Mouse (Mus musculus): Measurements from ENCODE around the gene Clec16a. TPM values are rescaled to one million over a fixed set of nuclear protein-coding genes. Genes with fewer than 3 reads are reported as not detected.
A peak's percentile ranks its signal among the peaks of the same experiment; 100 is the strongest.

Clec16a gene
- polyA plus RNA-seq, 1 experiment from 2014 or later: 32.1 TPM

DNA sequence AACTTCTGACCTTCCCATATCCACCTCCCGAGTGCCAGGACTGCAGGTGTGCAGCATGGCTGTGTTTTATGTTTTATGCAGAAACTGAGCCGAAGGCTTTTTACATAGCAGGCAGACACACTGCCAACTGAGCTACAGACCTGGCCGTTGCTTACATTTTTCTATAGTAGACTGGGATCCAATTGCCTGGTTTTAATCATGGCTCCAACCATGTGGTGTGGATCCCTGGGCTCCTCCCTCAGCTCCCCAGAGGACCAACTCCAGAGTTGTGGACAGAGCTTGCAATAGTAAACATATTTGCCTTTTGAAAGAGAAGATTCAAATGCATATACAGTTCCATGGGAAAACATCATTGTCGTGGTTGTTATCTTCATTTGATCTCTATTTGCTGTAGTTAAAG is 6.5 kb downstream of the Clec16a start:
- Histone ChIP-seq H3K27me3 (ENCODE audit: control insufficient read depth, insufficient read depth, low read length) (no peaks in the 10 kb centered on the region), H3K9me3 (replicated peaks; ENCODE audit: control insufficient read depth, low read length) (no peaks in the 10 kb centered on the region), H3K36me3 (replicated peaks; ENCODE audit: control insufficient read depth, insufficient read depth, low read depth, low read length) (no peaks in the 10 kb centered on the region), H3K4me1 (ENCODE audit: control insufficient read depth, insufficient read depth, low read length) (no peaks in the 10 kb centered on the region), H3K27ac (replicated peaks; ENCODE audit: low read depth, low read length) (no peak overlapping the region), H3K4me3 (ENCODE audit: low read depth, low read length) (no peak overlapping the region), H3K4me2 (ENCODE audit: low read depth, low read length) (no peak overlapping the region), H3K9ac (replicated peaks; ENCODE audit: low read length) (no peak overlapping the region)
- no peak for ATAC-seq (replicated peaks; ENCODE audit: insufficient number of reproducible peaks, low FRiP score, low TSS enrichment, low read depth)
- DNase-seq (ENCODE audit: low spot score): no peak
- 87% methylated on average over 4 of the region's 4 CpGs for WGBS

DNA sequence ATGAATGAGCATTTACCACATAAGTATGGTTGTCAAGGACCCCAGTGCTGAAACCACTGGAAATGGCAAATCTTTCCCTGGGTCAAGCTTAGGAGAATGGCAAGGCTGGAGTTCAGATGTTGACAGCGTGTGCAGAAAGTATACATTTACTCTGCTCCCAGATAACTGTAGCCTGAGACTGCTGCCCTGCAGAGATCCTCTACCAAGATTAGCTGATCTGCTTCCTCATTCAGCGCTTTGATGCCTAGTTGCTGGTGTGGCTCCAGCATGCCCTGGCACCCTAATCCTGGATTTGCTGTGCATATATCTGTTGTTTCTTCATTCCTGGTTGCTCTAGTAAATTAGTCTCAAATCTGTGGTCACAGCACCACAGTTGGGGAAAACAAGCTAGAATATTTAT is 8.7 kb downstream of the Clec16a start:
- DNase-seq (ENCODE audit: low spot score) (no peak), ATAC-seq (replicated peaks; ENCODE audit: insufficient number of reproducible peaks, low FRiP score, low TSS enrichment, low read depth) (no peak)
- H3K9me3 ChIP-seq (replicated peaks; ENCODE audit: control insufficient read depth, low read length): no peaks in the 10 kb centered on the region
- H3K4me3 ChIP-seq (ENCODE audit: low read depth, low read length): no peak overlapping the region
- H3K27ac ChIP-seq (replicated peaks; ENCODE audit: low read depth, low read length): no peak overlapping the region
- H3K9ac ChIP-seq (replicated peaks; ENCODE audit: low read length): no peak overlapping the region
- H3K36me3 ChIP-seq (replicated peaks; ENCODE audit: control insufficient read depth, insufficient read depth, low read depth, low read length): no peaks in the 10 kb centered on the region
- H3K4me1 ChIP-seq (ENCODE audit: control insufficient read depth, insufficient read depth, low read length): no peaks in the 10 kb centered on the region
- WGBS: 84% methylated on average over 2 of the region's 2 CpGs
- no peaks in the 10 kb centered on the region for H3K27me3 ChIP-seq (ENCODE audit: control insufficient read depth, insufficient read depth, low read length)
- no peak overlapping the region for H3K4me2 ChIP-seq (ENCODE audit: low read depth, low read length)

DNA sequence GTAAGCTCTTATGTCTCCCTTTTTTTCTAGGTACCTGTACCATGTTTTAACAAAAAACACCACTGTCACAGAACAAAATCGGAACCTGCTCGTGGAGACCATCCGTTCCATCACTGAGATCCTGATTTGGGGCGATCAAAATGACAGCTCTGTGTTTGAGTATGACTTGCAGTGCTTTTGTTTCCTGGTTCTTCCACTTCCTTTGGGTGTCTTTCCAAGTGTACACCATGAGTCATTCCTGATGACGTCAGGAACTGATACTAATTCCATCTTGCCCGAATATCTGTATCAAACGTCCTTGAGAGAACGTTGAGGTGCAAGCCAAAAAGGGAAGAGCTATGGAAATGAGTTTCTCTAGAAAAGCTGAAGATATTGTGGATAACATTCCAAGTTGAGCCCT is 14.9 kb downstream of the Clec16a start:
- Histone ChIP-seq H3K36me3 (replicated peaks; ENCODE audit: control insufficient read depth, insufficient read depth, low read depth, low read length) (no peaks in the 10 kb centered on the region), H3K4me2 (ENCODE audit: low read depth, low read length) (no peak overlapping the region), H3K9me3 (replicated peaks; ENCODE audit: control insufficient read depth, low read length) (no peaks in the 10 kb centered on the region), H3K4me1 (ENCODE audit: control insufficient read depth, insufficient read depth, low read length) (no peaks in the 10 kb centered on the region), H3K27ac (replicated peaks; ENCODE audit: low read depth, low read length) (no peak overlapping the region), H3K9ac (replicated peaks; ENCODE audit: low read length) (no peak overlapping the region), H3K4me3 (ENCODE audit: low read depth, low read length) (no peak overlapping the region), H3K27me3 (ENCODE audit: control insufficient read depth, insufficient read depth, low read length) (no peaks in the 10 kb centered on the region)
- WGBS: 92% methylated on average over 8 of the region's 8 CpGs
- DNase-seq (ENCODE audit: low spot score): no peak
- ATAC-seq (replicated peaks; ENCODE audit: insufficient number of reproducible peaks, low FRiP score, low TSS enrichment, low read depth): no peak

DNA sequence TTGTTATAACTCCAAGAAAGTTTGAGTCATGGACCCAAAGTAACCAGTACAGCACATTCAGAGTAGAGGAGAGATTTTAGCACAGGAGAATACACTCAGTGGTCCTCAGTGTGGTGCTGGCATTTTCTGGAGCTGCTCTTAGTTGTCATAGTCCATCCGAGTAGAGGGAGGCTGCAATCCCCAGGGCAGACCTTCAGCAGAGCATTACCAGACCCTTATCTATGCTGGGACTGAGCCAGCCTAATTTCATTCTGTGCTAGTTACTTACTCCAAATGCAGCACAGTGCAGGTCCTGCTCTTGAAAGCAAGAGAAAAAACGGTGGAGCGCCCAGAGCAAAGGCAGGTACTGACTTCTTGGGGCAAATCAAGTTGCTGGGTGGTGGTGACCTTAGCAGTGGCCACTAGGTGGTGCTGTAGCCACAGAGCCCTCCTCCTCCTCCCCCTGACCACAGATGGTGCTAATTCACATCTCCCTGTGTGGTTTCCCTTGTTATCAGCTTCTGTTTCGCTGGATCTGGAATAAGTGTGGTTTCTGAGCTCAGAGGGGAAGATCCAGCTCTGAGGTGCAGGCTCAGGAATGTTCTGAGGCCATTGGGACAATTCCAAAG is 20.2 kb downstream of the Clec16a start:
- DNase-seq (ENCODE audit: low spot score) (peak; percentile 86), ATAC-seq (replicated peaks; ENCODE audit: insufficient number of reproducible peaks, low FRiP score, low TSS enrichment, low read depth) (peak; percentile 70)
- 46% methylated on average over 4 of the region's 4 CpGs for WGBS
- Histone ChIP-seq H3K9ac (replicated peaks; ENCODE audit: low read length) (no peak overlapping the region), H3K4me2 (ENCODE audit: low read depth, low read length) (no peak overlapping the region), H3K36me3 (replicated peaks; ENCODE audit: control insufficient read depth, insufficient read depth, low read depth, low read length) (no peaks in the 10 kb centered on the region), H3K27me3 (ENCODE audit: control insufficient read depth, insufficient read depth, low read length) (no peaks in the 10 kb centered on the region), H3K4me1 (ENCODE audit: control insufficient read depth, insufficient read depth, low read length) (no peaks in the 10 kb centered on the region), H3K9me3 (replicated peaks; ENCODE audit: control insufficient read depth, low read length) (no peaks in the 10 kb centered on the region), H3K4me3 (ENCODE audit: low read depth, low read length) (no peak overlapping the region), H3K27ac (replicated peaks; ENCODE audit: low read depth, low read length) (no peak overlapping the region)

DNA sequence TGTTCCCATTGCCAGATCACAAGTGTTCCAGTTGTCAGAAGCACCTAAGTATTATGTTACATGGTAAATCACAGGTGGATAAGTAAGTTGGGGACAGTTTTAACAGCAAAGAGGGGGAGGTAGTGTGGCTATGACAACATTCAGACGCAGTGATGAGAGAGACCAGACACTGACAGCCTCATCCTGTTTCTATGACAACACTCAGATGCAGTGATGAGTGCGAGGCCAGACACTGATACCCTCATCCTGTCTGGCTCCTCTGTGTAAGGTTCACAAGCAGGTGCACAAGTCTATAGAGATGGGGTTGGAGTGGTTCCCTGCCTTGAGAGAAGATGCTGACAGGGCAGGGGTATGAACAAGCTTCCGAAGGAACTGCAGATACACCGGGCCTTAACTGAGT is 22.0 kb downstream of the Clec16a start:
- Histone ChIP-seq H3K4me3 (ENCODE audit: low read depth, low read length) (no peak overlapping the region), H3K27me3 (ENCODE audit: control insufficient read depth, insufficient read depth, low read length) (no peaks in the 10 kb centered on the region), H3K36me3 (replicated peaks; ENCODE audit: control insufficient read depth, insufficient read depth, low read depth, low read length) (no peaks in the 10 kb centered on the region), H3K27ac (replicated peaks; ENCODE audit: low read depth, low read length) (no peak overlapping the region), H3K4me2 (ENCODE audit: low read depth, low read length) (no peak overlapping the region), H3K9me3 (replicated peaks; ENCODE audit: control insufficient read depth, low read length) (no peaks in the 10 kb centered on the region), H3K4me1 (ENCODE audit: control insufficient read depth, insufficient read depth, low read length) (no peaks in the 10 kb centered on the region), H3K9ac (replicated peaks; ENCODE audit: low read length) (no peak overlapping the region)
- 95% methylated on average over 4 of the region's 4 CpGs for WGBS
- ATAC-seq (replicated peaks; ENCODE audit: insufficient number of reproducible peaks, low FRiP score, low TSS enrichment, low read depth): no peak
- DNase-seq (ENCODE audit: low spot score): no peak

DNA sequence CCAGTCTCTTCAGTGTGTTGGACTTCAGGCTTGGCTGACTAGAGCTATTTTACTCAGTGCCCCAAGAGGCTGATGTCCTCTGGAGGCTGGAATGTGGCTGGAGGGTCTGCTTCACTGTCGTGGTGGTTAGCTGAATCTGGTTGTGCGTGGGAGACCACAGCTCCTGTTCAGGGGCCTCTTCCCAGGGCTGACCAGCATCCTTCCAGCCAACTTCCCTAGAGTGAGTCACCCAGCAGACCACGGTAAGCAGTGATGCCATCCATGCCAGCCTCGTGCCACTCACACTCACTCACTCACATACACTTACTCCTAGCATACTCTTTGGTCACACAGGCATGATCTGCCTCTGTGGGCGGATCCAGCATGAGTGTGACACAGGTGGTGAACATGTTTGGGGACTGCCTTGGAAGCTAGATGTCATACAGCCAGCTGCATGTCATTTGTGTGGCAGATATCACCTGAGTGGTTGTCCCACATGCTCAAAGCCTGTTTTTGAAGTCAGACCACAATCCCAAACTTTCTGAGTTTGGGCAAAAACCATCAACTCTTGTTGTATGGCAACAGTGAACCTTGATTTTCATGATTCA is 24.8 kb downstream of the Clec16a start:
- H3K9ac ChIP-seq (replicated peaks; ENCODE audit: low read length): no peak overlapping the region
- ATAC-seq (replicated peaks; ENCODE audit: insufficient number of reproducible peaks, low FRiP score, low TSS enrichment, low read depth): no peak

DNA sequence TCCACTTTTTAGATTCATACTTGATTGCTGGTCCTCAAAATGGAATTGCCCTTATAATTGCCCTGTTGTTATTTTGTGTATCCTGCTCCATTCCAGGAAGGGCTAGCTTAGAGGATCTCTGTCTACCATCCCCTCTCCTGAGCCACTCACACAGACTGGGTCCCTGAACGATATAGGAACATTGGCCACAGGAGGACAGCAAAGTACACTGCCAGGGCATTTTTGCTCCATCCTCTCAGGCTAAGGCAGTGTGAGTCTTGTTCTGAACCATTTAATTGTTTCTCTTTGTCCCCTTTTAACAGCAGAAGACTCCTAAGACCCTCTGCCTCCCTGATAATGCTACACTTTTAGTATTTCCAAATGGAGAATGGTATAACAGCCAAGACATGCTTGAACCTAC is 25.6 kb downstream of the Clec16a start:
- Histone ChIP-seq H3K4me1 (ENCODE audit: control insufficient read depth, insufficient read depth, low read length) (no peaks in the 10 kb centered on the region), H3K4me3 (ENCODE audit: low read depth, low read length) (no peak overlapping the region), H3K4me2 (ENCODE audit: low read depth, low read length) (no peak overlapping the region), H3K36me3 (replicated peaks; ENCODE audit: control insufficient read depth, insufficient read depth, low read depth, low read length) (no peaks in the 10 kb centered on the region), H3K27ac (replicated peaks; ENCODE audit: low read depth, low read length) (no peak overlapping the region), H3K9me3 (replicated peaks; ENCODE audit: control insufficient read depth, low read length) (no peaks in the 10 kb centered on the region), H3K9ac (replicated peaks; ENCODE audit: low read length) (no peak overlapping the region), H3K27me3 (ENCODE audit: control insufficient read depth, insufficient read depth, low read length) (no peaks in the 10 kb centered on the region)
- no peak for ATAC-seq (replicated peaks; ENCODE audit: insufficient number of reproducible peaks, low FRiP score, low TSS enrichment, low read depth)
- no peak for DNase-seq (ENCODE audit: low spot score)
- 74% methylated on average over 1 of the region's 1 CpGs for WGBS

More for the DNA sequence above, 24.8 kb downstream of the Clec16a start:
- H3K4me1 ChIP-seq (ENCODE audit: control insufficient read depth, insufficient read depth, low read length): no peaks in the 10 kb centered on the region
- no peak overlapping the region for H3K4me2 ChIP-seq (ENCODE audit: low read depth, low read length)
- no peaks in the 10 kb centered on the region for H3K27me3 ChIP-seq (ENCODE audit: control insufficient read depth, insufficient read depth, low read length)
- H3K9me3 ChIP-seq (replicated peaks; ENCODE audit: control insufficient read depth, low read length): no peaks in the 10 kb centered on the region
- H3K27ac ChIP-seq (replicated peaks; ENCODE audit: low read depth, low read length): no peak overlapping the region
- no peaks in the 10 kb centered on the region for H3K36me3 ChIP-seq (replicated peaks; ENCODE audit: control insufficient read depth, insufficient read depth, low read depth, low read length)
- DNase-seq (ENCODE audit: low spot score): no peak
- WGBS: 85% methylated on average over 5 of the region's 5 CpGs
- no peak overlapping the region for H3K4me3 ChIP-seq (ENCODE audit: low read depth, low read length)

DNA sequence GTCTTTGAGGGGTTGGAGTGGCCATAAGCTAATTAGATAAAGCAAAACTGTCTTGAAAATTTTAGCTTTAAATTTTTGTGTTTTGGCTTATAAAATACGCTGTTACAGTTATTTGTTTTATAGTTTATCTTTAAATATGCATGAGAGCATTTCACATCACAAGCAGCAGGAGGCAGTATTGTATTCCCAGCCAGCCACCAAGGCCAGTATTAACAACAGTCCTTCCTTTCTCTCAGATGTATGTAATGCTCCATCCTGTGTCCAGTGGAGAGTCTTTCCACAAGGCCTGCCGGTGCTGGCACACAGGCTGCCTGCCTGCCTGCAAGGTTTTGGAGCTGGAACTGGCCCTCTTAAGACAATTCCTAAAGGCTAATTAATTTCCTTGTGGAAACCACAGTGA is 26.7 kb downstream of the Clec16a start:
- ATAC-seq (replicated peaks; ENCODE audit: insufficient number of reproducible peaks, low FRiP score, low TSS enrichment, low read depth): no peak
- Histone ChIP-seq H3K27me3 (ENCODE audit: control insufficient read depth, insufficient read depth, low read length) (no peaks in the 10 kb centered on the region), H3K9ac (replicated peaks; ENCODE audit: low read length) (no peak overlapping the region), H3K9me3 (replicated peaks; ENCODE audit: control insufficient read depth, low read length) (no peaks in the 10 kb centered on the region), H3K4me1 (ENCODE audit: control insufficient read depth, insufficient read depth, low read length) (no peaks in the 10 kb centered on the region), H3K4me3 (ENCODE audit: low read depth, low read length) (no peak overlapping the region), H3K4me2 (ENCODE audit: low read depth, low read length) (no peak overlapping the region), H3K36me3 (replicated peaks; ENCODE audit: control insufficient read depth, insufficient read depth, low read depth, low read length) (no peaks in the 10 kb centered on the region), H3K27ac (replicated peaks; ENCODE audit: low read depth, low read length) (no peak overlapping the region)
- DNase-seq (ENCODE audit: low spot score): peak; percentile 49
- WGBS: 49% methylated on average over 2 of the region's 2 CpGs
